Mouse (Mus musculus) myocyte (in vitro differentiated cells): ENCODE measurements around the gene Ifna16. TPM values are rescaled to one million over a fixed set of nuclear protein-coding genes. Genes with fewer than 3 reads are reported as not detected.

Source experiments
- H3K27me3 ChIP-seq: one replicate; pipeline ENCODE4 v1.6.1; 2011; ENCODE audit not compliant: control insufficient read depth, insufficient read depth, insufficient read length
- H3K36me3 ChIP-seq: one replicate; pipeline ENCODE4 v1.6.1; 2011; ENCODE audit not compliant: control insufficient read depth, insufficient read depth
- H3K4me2 ChIP-seq: one replicate; pipeline ENCODE4 v1.6.1; 2011; ENCODE audit warnings: low read depth, control low read depth
- H3K4me3 ChIP-seq: one replicate; pipeline ENCODE4 v1.5.1; 2011; ENCODE audit warnings: mild to moderate bottlenecking, control low read depth, moderate library complexity
- H3K79me2 ChIP-seq: one replicate; pipeline ENCODE4 v1.6.1; 2011; ENCODE audit not compliant: control insufficient read depth, insufficient read depth
- H3ac ChIP-seq: one replicate; pipeline ENCODE4 v1.6.1; 2011; ENCODE audit not compliant: control insufficient read depth, insufficient read length
- POLR2AphosphoS2 ChIP-seq: IDR thresholded peaks from one replicate; pipeline ENCODE4 v1.6.1; 2011; ENCODE audit warnings: low read depth, control low read depth; ENCODE audit not compliant: insufficient read length
- TCF3 ChIP-seq: IDR thresholded peaks from one replicate; pipeline ENCODE4 v1.6.1; 2011; ENCODE audit warnings: low read depth, control low read depth; ENCODE audit not compliant: insufficient read length
- polyA plus RNA-seq: library from polyadenylated mRNA; unstranded; fragments of >200 nt; fragmentation: generic; extraction: Trizol; gene quantifications from one replicate; pipeline ENCODE4 v1.2.1, GENCODE M21; 2012; ENCODE audit warnings: missing spikeins

Ifna16 gene
- polyA plus RNA-seq, 1 experiment, result not detected

DNA sequence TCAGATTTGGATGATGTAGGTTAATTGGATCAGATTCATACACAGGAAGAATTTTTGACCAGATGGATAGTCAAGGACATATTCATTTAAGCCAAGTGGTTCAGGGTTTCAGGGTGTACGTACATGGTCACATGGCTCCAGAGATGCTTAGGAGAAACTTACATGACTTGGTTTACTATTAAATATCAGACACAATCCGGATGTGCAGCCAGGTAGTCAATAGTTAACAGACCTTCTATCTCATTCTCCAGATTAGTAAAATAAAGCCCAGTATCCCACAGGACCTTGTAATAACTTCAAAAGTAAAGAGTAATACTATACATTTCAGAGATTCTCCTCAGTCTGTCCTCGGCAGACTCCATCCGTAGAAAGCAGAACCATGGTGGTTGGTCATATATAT lies 42.4 kb downstream of the Ifna16 start, which contains the start of gene C87499:
C87499 (minus strand) TSS at position 101 of the 400 bp plus-strand sequence.
- Histone ChIP-seq H3K4me3 (no peak within 1 kb of the TSS), H3K27me3 (no peaks in the 10 kb centered on the region), H3K79me2 (no peaks in the 10 kb centered on the region), H3K36me3 (no peaks in the 10 kb centered on the region), H3K4me2 (no peak within 1 kb of the TSS), H3ac (no peak within 1 kb of the TSS)
- TF ChIP-seq POLR2AphosphoS2 (no peak), TCF3 (no peak)

Other genes with a start within 250 kb of the Ifna16 start
- gene Hacd4, start 238.0 kb downstream of the Ifna16 start, polyA plus RNA-seq, result 2.4 TPM
- not detected for gene Ifnb1, start 154.2 kb downstream of the Ifna16 start, polyA plus RNA-seq
- gene Ifna15, start 118.7 kb downstream of the Ifna16 start, polyA plus RNA-seq, result not detected
- not detected for gene Ifna14, start 105.1 kb downstream of the Ifna16 start, polyA plus RNA-seq
- not detected for gene Ifna9, start 84.5 kb downstream of the Ifna16 start, polyA plus RNA-seq
- gene Ifna12, start 73.5 kb downstream of the Ifna16 start, polyA plus RNA-seq, result not detected
- not detected for gene C87499, start 42.5 kb downstream of the Ifna16 start, polyA plus RNA-seq
- not detected for gene Ifna13, start 32.5 kb downstream of the Ifna16 start, polyA plus RNA-seq
- not detected for gene Ifna2, start 7.0 kb upstream of the Ifna16 start, polyA plus RNA-seq
- not detected for gene Ifnab, start 14.4 kb upstream of the Ifna16 start, polyA plus RNA-seq
- 2.0 TPM for gene Gm26566, start 44.9 kb upstream of the Ifna16 start, polyA plus RNA-seq
- gene Klhl9, start 45.5 kb upstream of the Ifna16 start, polyA plus RNA-seq, result 12.0 TPM
- not detected for gene Gm13271, start 77.9 kb upstream of the Ifna16 start, polyA plus RNA-seq
- gene Gm13283, start 83.2 kb upstream of the Ifna16 start, polyA plus RNA-seq, result not detected
- 1.0 TPM for gene Gm13290, start 96.9 kb upstream of the Ifna16 start, polyA plus RNA-seq
- gene Gm13289, start 100.0 kb upstream of the Ifna16 start, polyA plus RNA-seq, result not detected
- gene Gm13272, start 102.9 kb upstream of the Ifna16 start, polyA plus RNA-seq, result 0.19 TPM
- not detected for gene Ifnz, start 105.2 kb upstream of the Ifna16 start, polyA plus RNA-seq
- gene Gm13276, start 108.8 kb upstream of the Ifna16 start, polyA plus RNA-seq, result 0.73 TPM
- gene Gm13277, start 111.7 kb upstream of the Ifna16 start, polyA plus RNA-seq, result not detected
- gene Gm13278, start 114.6 kb upstream of the Ifna16 start, polyA plus RNA-seq, result not detected
- 0.35 TPM for gene Gm13275, start 117.6 kb upstream of the Ifna16 start, polyA plus RNA-seq
- not detected for gene Gm13279, start 120.5 kb upstream of the Ifna16 start, polyA plus RNA-seq
- gene Gm13285, start 122.7 kb upstream of the Ifna16 start, polyA plus RNA-seq, result not detected
- gene Gm13287, start 126.3 kb upstream of the Ifna16 start, polyA plus RNA-seq, result 0.35 TPM
- 0.14 TPM for gene Gm13288, start 128.6 kb upstream of the Ifna16 start, polyA plus RNA-seq
- gene Ifna7, start 139.3 kb upstream of the Ifna16 start, polyA plus RNA-seq, result not detected
- not detected for gene Ifna11, start 143.0 kb upstream of the Ifna16 start, polyA plus RNA-seq
- gene Ifna6, start 150.5 kb upstream of the Ifna16 start, polyA plus RNA-seq, result not detected
- not detected for gene Ifna5, start 158.6 kb upstream of the Ifna16 start, polyA plus RNA-seq
- not detected for gene Ifna4, start 164.9 kb upstream of the Ifna16 start, polyA plus RNA-seq
- not detected for gene Ifna1, start 173.2 kb upstream of the Ifna16 start, polyA plus RNA-seq
- not detected for gene Ifne, start 203.3 kb upstream of the Ifna16 start, polyA plus RNA-seq